Mouse (Mus musculus) heart, postnatal 0 days (tissue): Measurements from ENCODE around the gene Hexim2. TPM values are rescaled to one million over a fixed set of nuclear protein-coding genes. Genes with fewer than 3 reads are reported as not detected.

Source experiments
- ATAC-seq: fragments of 200-750 bp; cut with Nextera tagmentation; 2 replicates; pipeline ENCODE4 v1.8.0; 2017; ENCODE audit warnings: low read depth, moderate number of reproducible peaks, moderate library complexity; ENCODE audit not compliant: insufficient read depth
- DNase-seq: peaks from one replicate; pipeline ENCODE4 v3.0.0-alpha.2; 2016; ENCODE audit warnings: low spot score
- H3K27ac ChIP-seq: fragments of 300-500 bp; sonication (generic); 2 replicates; pipeline ENCODE4 v1.5.1; 2014; ENCODE audit warnings: low read depth, mild to moderate bottlenecking
- H3K27me3 ChIP-seq: fragments of 300-500 bp; sonication (generic); 2 replicates; pipeline ENCODE4 v1.6.1; 2014; ENCODE audit warnings: low read length, mixed read lengths; ENCODE audit not compliant: control insufficient read depth, insufficient read depth
- H3K36me3 ChIP-seq: fragments of 300-500 bp; sonication (generic); replicated peaks from 2 replicates; pipeline ENCODE4 v1.6.1; 2014; ENCODE audit warnings: low read length, mixed read lengths; ENCODE audit not compliant: control insufficient read depth, insufficient read depth
- H3K4me1 ChIP-seq: fragments of 300-500 bp; sonication (generic); 2 replicates; pipeline ENCODE4 v1.6.1; 2014; ENCODE audit warnings: antibody characterized with exemption; ENCODE audit not compliant: control insufficient read depth, insufficient read depth
- H3K4me2 ChIP-seq: fragments of 300-500 bp; sonication (generic); 2 replicates; pipeline ENCODE4 v1.6.1; 2014; ENCODE audit warnings: low read depth, mild to moderate bottlenecking, low read length, moderate library complexity
- H3K4me3 ChIP-seq: fragments of 300-500 bp; sonication (generic); 2 replicates; pipeline ENCODE4 v1.5.1; 2014; ENCODE audit warnings: low read depth, low read length
- H3K9ac ChIP-seq: fragments of 300-500 bp; sonication (generic); replicated peaks from 2 replicates; pipeline ENCODE4 v1.6.1; 2014; ENCODE audit warnings: low read depth, low read length, mixed read lengths
- H3K9me3 ChIP-seq: fragments of 300-500 bp; sonication (generic); replicated peaks from 2 replicates; pipeline ENCODE4 v1.6.1; 2016; ENCODE audit warnings: low read length; ENCODE audit not compliant: control insufficient read depth
- CTCF ChIP-seq: IDR thresholded peaks from 2 replicates; pipeline ENCODE4 v1.5.1; 2016; ENCODE audit warnings: antibody characterized with exemption, control low read depth, low read depth
- EP300 ChIP-seq: IDR thresholded peaks from 2 replicates; pipeline ENCODE4 v1.6.1; 2016; ENCODE audit warnings: antibody characterized with exemption, low read depth
- WGBS: fragments of 180-500 bp; shearing (Covaris S2); extraction: QIAGEN DNeasy Blood & Tissue Kit; methylation state at CpG from one replicate; pipeline ENCODE4 v1.1.7; 2014; 5-methylcytosine and 5-hydroxymethylcytosine counted together
- polyA plus RNA-seq: library from polyadenylated mRNA; unstranded; fragments of >200 nt; fragmentation: Nextera tagmentation; extraction: Ambion mirVana; gene quantifications from 2 replicates; pipeline ENCODE4 v1.2.1, GENCODE M21; 2015
- total RNA-seq: library from RNA; depleted of rRNA; stranded (reverse); fragments of >200 nt; gene quantifications from 2 replicates; pipeline ENCODE4 v1.2.3, GENCODE M21; 2014; ENCODE audit warnings: low replicate concordance; rRNA removed

Gene Hexim2
- total and polyA plus RNA-seq, 2 experiments from 2014 or later, result 1.6 to 4.2 TPM

- H3K9me3 ChIP-seq, result no peaks in the 10 kb centered on the region
- H3K4me1 ChIP-seq, result no peaks in the 10 kb centered on the region
- H3K36me3 ChIP-seq, result no peaks in the 10 kb centered on the region
- H3K27ac ChIP-seq, result no peak overlapping the region
- peak; percentile 76 for TF ChIP-seq CTCF
- no peak for TF ChIP-seq EP300
- ATAC-seq (peak; percentile 24; the same call in 1 of the 2 replicates), DNase-seq (peak; percentile 58)
- H3K27me3 ChIP-seq, result no peaks in the 10 kb centered on the region
- no peak overlapping the region for H3K4me3 ChIP-seq
- no peak overlapping the region for H3K4me2 ChIP-seq
- WGBS, result 32% methylated on average over 2 of the region's 2 CpGs
- H3K9ac ChIP-seq, result no peak overlapping the region
Observed at GRCm38 (mm10) chr11:103184891-103185290, 52.7 kb downstream of the Hexim2 start.

Other genes with a start within 250 kb of the Hexim2 start
- gene Fam187a, start 247.3 kb upstream of the Hexim2 start, total RNA-seq, result not detected in 2 replicates
- not detected in 2 replicates for gene Fam187a, start 247.3 kb upstream of the Hexim2 start, polyA plus RNA-seq
- 0.46 TPM in 1 of 2 replicates, not detected in the other for gene Gfap, start 231.5 kb upstream of the Hexim2 start, total RNA-seq
- 0.04 and 0.10 TPM in 2 replicates for gene Gfap, start 231.5 kb upstream of the Hexim2 start, polyA plus RNA-seq
- gene Kif18b, start 207.3 kb upstream of the Hexim2 start, total RNA-seq, result 9.6 and 24.5 TPM in 2 replicates
- gene Kif18b, start 207.3 kb upstream of the Hexim2 start, polyA plus RNA-seq, result 1.2 and 1.3 TPM in 2 replicates
- 1.1 TPM in 1 of 2 replicates, not detected in the other for gene C1ql1, start 185.7 kb upstream of the Hexim2 start, total RNA-seq
- gene C1ql1, start 185.7 kb upstream of the Hexim2 start, polyA plus RNA-seq, result 0.10 TPM in 1 of 2 replicates, not detected in the other
- 47.6 and 63.6 TPM in 2 replicates for gene Nmt1, start 104.2 kb upstream of the Hexim2 start, total RNA-seq
- gene Nmt1, start 104.2 kb upstream of the Hexim2 start, polyA plus RNA-seq, result 46.6 and 50.0 TPM in 2 replicates
- gene Dcakd, start 104.1 kb upstream of the Hexim2 start, total RNA-seq, result 53.5 and 64.0 TPM in 2 replicates
- gene Dcakd, start 104.1 kb upstream of the Hexim2 start, polyA plus RNA-seq, result 45.2 and 50.4 TPM in 2 replicates
- gene Plcd3, start 30.8 kb upstream of the Hexim2 start, total RNA-seq, result 27.0 and 38.9 TPM in 2 replicates
- gene Plcd3, start 30.8 kb upstream of the Hexim2 start, polyA plus RNA-seq, result 14.5 and 16.3 TPM in 2 replicates
- 16.3 and 20.0 TPM in 2 replicates for gene Acbd4, start 30.7 kb upstream of the Hexim2 start, total RNA-seq
- gene Acbd4, start 30.7 kb upstream of the Hexim2 start, polyA plus RNA-seq, result 21.6 and 22.2 TPM in 2 replicates
- gene Hexim1, start 16.2 kb upstream of the Hexim2 start, total RNA-seq, result 9.0 and 11.0 TPM in 2 replicates
- 3.2 and 3.3 TPM in 2 replicates for gene Hexim1, start 16.2 kb upstream of the Hexim2 start, polyA plus RNA-seq
- 2.2 and 3.4 TPM in 2 replicates for gene Fmnl1, start 38.7 kb downstream of the Hexim2 start, total RNA-seq
- 0.91 and 1.1 TPM in 2 replicates for gene Fmnl1, start 38.7 kb downstream of the Hexim2 start, polyA plus RNA-seq
- not detected in 2 replicates for gene 1700023F06Rik, start 76.1 kb downstream of the Hexim2 start, total RNA-seq
- 0.10 TPM in 1 of 2 replicates, not detected in the other for gene 1700023F06Rik, start 76.1 kb downstream of the Hexim2 start, polyA plus RNA-seq
- gene Spata32, start 86.0 kb downstream of the Hexim2 start, total RNA-seq, result not detected in 2 replicates
- gene Spata32, start 86.0 kb downstream of the Hexim2 start, polyA plus RNA-seq, result not detected in 2 replicates
- 4.4 and 9.4 TPM in 2 replicates for gene Map3k14, start 135.0 kb downstream of the Hexim2 start, total RNA-seq
- gene Map3k14, start 135.0 kb downstream of the Hexim2 start, polyA plus RNA-seq, result 1.3 and 1.4 TPM in 2 replicates
- 9.7 and 15.1 TPM in 2 replicates for gene Arhgap27, start 231.3 kb downstream of the Hexim2 start, total RNA-seq
- 5.4 and 6.5 TPM in 2 replicates for gene Arhgap27, start 231.3 kb downstream of the Hexim2 start, polyA plus RNA-seq